Mouse (Mus musculus) layer of hippocampus, adult 9-11 months (tissue): ENCODE measurements around the gene Relb.
"Not testable (repeated sequence)": the region's sequence is repeated elsewhere in the genome, so short reads cannot be mapped to it uniquely, and the experiment has no call there.

Source experiments
- DNase-seq: peaks from one replicate; pipeline ENCODE4 v3.0.0; 2022

Relb gene

GRCm38 (mm10) chr7:19628536-19629360 is 490 bp downstream of the Relb start:
- DNase-seq, result peak; percentile 97

- no peak for DNase-seq
Measured at GRCm38 (mm10) chr7:19628192-19628535, 1.1 kb downstream of the Relb start.

- no peak for DNase-seq
Measured at GRCm38 (mm10) chr7:19627721-19628120, 1.5 kb downstream of the Relb start.

GRCm38 (mm10) chr7:19623433-19623832 is 5.8 kb downstream of the Relb start:
- DNase-seq, result no peak

- DNase-seq, result no peak
Measured at GRCm38 (mm10) chr7:19622241-19622640, 7.0 kb downstream of the Relb start.

- peak; percentile 84 for DNase-seq
Measured at GRCm38 (mm10) chr7:19620811-19621210, 8.4 kb downstream of the Relb start.

- DNase-seq, result peak; percentile 73
Measured at GRCm38 (mm10) chr7:19619004-19619801, 10.0 kb downstream of the Relb start.

- DNase-seq, result no peak
Measured at GRCm38 (mm10) chr7:19615036-19615577, 14.1 kb downstream of the Relb start.

GRCm38 (mm10) chr7:19610969-19611368 is 18.3 kb downstream of the Relb start:
- no peak for DNase-seq

- DNase-seq, result no peak
Measured at GRCm38 (mm10) chr7:19609641-19610332, 19.5 kb downstream of the Relb start.

- DNase-seq, result no peak
Measured at GRCm38 (mm10) chr7:19607291-19607690, 21.9 kb downstream of the Relb start.

- DNase-seq, result not testable (repeated sequence)
Measured at GRCm38 (mm10) chr7:19604606-19605214, 24.5 kb downstream of the Relb start.

GRCm38 (mm10) chr7:19603849-19604605 is 25.2 kb downstream of the Relb start, which contains the start of gene Clasrp:
Clasrp (minus strand) TSS chr7:19604486.
- peak; percentile 95 for DNase-seq

- no peak for DNase-seq
Measured at GRCm38 (mm10) chr7:19603055-19603454, 26.2 kb downstream of the Relb start.

GRCm38 (mm10) chr7:19600562-19600961 is 28.7 kb downstream of the Relb start:
- DNase-seq, result peak; percentile 92

- no peak for DNase-seq
Measured at GRCm38 (mm10) chr7:19593061-19593730, 36.0 kb downstream of the Relb start.

GRCm38 (mm10) chr7:19589917-19590316 is 39.3 kb downstream of the Relb start:
- DNase-seq, result peak; percentile 84

GRCm38 (mm10) chr7:19589207-19589606 is 40.0 kb downstream of the Relb start:
- peak; percentile 47 for DNase-seq

- DNase-seq, result no peak
Measured at GRCm38 (mm10) chr7:19586269-19586668, 43.0 kb downstream of the Relb start.

- DNase-seq, result no peak
Measured at GRCm38 (mm10) chr7:19580634-19581033, 48.6 kb downstream of the Relb start.

- no peak for DNase-seq
Measured at GRCm38 (mm10) chr7:19579751-19580150, 49.5 kb downstream of the Relb start.
